Mouse (Mus musculus): ENCODE data around the gene Nudt8.
"Not testable (repeated sequence)": the region's sequence is repeated elsewhere in the genome, so short reads cannot be mapped to it uniquely, and the experiment has no call there.

Nudt8 gene

DNA sequence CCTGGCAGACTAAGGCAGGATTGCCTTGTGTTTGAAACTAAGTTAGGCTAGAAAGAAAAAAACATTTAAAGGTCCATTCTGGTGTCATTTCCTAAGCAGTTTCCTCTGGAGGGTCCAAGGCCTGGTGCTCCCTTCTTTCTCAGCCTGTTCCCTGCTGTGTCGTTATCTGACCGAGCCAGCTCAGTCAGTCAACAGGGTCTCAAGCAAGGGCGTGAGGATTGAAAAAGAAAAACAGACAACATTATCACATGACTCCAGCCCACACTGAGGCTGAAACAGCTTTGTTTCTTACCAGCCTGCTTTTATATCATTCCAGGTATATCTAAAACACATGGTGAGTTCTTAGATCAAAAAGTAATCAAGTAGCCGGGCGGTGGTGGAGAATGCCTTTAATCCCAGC, 15.3 kb downstream of the Nudt8 start:
- no peak for DNase-seq (ENCODE audit: low spot score)

DNA sequence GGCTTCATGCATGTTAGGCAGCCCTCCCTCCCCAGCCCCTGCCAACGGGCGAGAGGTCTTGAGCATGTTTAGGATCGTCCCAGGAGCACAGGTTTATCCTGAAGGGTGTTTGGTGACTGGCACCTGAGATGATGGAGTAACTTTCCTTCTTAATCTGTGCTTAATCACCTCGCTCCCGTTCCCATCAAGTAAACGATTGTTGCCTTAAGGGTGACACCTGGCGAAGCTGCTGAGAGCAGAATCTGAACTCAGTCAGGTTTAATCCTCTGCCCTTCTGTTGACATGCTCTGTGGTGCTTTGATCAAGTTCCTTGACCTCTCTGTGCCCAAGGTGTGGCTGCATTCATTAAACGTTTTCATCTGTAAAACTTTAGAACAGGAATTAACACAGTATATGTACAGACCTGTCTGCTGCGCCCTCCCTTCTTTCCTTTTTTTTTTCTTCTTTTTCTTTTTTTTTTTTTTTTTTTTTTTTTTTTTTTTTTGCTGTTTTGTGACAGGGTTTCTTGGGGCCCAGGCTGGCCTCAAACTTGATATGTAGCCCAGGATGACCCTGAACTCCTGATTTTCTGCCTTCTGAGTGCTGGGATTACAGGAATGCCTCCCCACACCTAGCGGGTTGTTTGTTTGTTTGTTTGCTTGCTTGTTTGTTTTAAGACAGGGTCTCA, 17.7 kb downstream of the Nudt8 start:
- no peak for DNase-seq (ENCODE audit: low spot score)

DNA sequence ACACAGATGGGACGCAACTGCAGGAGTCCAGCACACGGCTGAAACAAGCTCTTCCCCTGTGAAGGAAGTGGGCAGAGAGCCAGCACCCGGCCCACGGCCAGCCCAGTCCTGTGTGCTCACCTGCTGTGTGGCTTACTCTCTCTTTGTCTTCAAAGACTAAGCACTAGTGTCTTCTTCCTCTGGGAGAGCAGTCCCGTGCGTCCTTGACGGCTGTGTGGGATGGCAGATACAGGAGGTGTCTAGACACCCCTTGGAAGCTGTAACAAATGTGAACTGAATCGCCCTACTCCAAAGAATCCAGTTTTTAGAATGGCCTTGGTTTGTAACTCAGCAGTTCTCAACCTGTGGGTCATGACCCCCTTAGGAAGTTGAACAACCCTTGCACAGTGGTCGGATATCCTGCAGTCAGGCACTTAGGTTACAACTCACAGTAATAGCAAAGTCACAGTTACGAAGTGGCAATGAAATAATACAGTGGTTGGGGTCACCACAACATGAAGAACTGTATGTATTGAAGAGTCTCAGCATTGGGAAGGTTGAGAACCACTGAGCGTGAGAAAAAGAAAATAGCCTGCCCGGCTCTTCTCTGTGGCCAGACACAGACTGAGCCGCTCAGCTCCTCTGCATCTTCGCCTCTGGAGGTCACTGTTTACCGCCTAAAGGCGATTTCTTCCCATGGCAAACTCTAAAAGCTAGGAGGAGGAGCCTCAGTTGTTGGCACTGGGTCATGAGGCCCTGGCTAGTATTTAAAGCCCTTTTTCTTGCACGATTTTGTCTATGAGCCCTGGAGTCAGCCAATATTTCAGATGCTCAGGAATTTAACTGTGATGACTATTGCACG, 18.6 kb downstream of the Nudt8 start:
- peak; percentile 77 for DNase-seq (ENCODE audit: low spot score)

DNA sequence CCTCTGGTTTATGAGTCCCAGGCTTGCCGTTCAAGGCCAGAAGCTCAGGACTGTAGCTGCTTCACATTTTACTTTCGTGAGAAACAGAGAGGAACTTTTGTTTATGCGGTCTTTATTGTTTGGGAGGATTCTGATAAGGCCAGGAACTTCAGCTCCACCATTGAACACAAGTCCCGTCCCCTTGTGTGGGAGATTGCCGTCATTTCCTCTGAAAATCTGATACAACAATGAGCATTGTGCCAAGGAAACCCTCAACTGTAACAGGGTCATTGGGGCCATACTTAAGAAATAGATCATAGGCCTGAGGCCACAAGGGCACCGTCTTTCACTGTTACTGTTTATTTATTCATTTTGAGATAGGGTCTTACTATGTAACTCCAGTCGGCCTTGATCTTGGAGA, 22.8 kb downstream of the Nudt8 start:
- no peak for DNase-seq (ENCODE audit: low spot score)

DNA sequence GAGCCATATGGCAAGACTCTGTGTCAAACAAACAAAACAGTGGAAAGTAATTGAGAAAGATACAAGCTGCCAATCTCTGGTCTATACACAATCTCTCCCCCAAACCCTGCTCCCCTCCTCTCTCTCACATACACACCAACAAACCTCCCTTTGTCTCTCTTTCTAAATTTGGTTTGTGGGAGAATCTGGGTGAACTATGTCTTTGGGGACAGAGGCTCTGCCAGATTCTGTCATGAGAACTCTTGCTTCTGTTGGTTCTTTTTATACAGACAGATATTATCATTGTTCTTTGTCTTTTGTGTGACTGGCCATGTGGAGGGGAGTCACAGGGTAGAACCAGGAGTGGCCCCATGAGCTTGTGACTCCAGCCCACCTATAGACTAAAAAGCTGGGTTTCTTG, 27.2 kb downstream of the Nudt8 start:
- DNase-seq (ENCODE audit: low spot score) = no peak

DNA sequence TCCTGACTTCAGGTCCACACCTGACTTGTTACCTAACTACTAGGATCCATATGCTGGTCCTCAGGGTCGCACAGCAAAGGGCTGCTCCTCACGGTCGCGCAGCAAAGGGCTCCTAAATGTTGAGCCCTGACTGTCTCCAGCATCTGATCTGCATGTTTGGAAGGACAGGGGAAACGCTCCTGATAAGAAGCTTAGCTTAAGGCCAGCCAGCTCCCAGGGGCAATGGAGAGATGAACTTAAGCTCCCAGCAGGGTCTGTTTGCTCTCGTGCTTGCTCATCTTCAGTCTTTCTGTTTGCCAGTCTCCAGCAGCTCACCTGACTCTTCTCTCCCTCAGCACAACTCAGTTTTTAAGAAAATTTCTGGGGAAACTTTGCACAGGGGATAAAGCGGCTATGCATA, 32.3 kb downstream of the Nudt8 start:
- DNase-seq (ENCODE audit: low spot score) = no peak

DNA sequence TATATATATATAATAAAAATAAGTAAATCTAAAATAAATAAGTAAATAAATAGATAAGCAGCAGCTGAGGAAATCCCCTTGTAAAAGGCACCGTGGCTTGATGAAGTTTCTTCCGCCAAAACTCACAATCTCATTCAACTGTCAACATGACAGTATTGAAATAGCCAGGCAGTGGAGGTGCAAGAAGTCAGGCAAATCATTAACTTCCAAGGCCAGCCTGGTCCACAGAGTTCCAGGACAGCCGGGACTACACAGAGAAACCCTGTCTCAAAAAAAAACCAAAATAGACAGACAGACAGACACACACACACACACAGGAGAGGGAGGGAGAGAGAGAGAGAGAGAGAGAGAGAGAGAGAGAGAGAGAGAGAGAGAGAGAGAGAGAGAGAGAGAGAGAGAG, 32.9 kb downstream of the Nudt8 start:
- no peak for DNase-seq (ENCODE audit: low spot score)

DNA sequence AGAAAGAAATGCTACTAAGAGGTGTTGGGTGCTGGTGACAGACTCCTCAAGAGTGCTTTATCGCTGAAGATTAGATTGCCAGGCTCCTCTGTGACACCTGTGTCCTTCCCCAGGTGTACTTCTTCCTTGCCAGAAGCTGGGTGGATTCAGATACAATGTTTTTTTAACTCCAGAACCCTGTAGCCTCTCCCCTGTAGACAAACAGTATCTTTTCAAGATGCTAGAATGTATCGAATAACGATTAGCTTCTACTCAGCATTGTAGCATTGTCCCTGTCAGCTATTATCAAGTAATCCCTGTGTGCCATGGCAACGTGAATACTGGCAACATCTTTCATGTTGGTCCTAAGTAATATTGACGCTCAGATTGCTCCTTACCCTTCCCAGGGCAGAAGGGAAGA, 33.4 kb downstream of the Nudt8 start:
- DNase-seq (ENCODE audit: low spot score) = no peak

DNA sequence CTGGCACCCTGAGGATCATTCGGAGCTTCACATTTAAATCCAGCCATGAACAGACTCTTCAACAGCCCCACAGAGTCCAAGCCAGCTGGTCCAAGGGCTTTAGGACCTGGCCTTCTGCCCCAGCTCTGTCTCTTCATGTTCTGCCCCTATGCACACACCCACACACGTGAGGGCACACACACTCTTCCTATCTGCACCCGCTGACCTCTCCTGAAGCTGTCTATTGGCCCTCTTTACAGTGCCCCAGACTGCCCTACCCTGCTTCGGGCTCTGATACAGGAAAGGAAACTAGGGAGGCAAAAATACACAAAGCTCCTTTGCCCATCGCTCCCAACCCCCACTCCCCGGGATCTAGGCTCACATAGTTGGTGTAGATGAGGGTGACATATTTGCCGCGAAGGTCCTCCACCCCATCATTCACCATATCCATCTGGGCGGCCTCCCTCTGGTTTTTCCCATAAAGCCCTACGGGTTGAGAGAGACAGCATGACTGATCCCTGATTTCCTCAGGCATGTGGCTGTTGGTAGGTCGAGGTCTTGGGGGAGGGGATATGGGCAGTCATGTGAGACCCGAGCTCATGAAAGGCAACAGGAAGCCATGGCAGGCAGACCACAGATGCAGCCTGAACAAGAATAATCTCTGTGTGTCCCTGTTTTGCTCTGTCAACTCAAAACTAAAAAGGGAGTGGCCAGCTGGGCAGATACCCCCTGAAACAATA, 36.1 kb downstream of the Nudt8 start:
- no peak for DNase-seq (ENCODE audit: low spot score)

DNA sequence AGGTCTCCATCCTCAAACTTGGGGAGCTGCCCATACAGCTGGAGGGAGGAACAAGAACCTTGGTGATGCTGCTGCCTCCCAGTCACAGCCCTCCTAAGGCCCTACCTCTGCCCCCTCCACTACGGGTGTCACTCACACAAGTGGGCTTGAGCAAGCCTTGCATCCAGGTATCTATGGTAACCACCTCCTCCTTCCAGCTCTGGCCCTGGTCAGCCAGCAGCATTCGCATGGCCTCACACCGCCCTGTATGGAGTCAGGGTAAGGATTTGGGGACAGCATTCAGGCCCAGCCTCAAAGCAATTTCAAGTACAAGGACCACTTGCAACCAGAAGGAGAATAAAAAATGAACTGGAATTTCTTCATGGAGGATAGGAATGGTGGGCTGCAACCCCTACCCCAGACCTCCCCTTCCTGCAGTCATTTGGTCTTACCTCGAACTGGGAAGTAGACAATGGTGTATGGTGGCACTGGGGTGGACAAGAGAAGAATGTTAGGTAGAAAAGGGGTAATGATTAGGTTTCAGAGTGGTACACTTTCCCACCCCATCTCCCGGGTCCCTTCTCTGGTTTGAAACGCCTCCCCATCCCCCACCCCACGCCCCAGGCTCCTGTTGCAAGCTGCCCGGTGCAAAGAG, 36.9 kb downstream of the Nudt8 start:
- not testable (repeated sequence) for DNase-seq (ENCODE audit: low spot score)

DNA sequence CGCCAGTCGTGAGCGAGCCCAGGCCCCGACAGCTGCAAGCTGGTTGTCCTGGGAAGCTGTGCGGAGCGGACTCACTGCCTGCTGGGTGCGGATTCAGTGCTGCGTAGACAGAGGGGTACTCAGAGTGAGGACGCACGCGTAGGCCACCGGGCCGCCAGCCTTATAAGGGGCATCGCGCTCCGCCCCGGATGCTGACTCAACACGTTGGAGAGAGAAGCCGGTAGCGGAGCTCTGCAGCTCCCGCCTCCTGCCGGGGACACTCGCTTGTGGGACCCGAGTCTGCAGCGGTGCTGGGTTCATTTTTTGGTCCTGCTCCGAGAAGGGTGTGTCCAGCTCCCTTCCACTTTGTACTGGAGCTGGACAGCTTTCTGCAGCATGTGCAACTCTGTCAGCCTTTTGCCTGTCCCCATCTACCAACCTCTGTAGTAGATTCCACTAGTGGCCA, 37.4 kb downstream of the Nudt8 start, which contains the start of gene Gstp1:
Gene Gstp1, minus strand, starts transcription at position 198 of the 445 bp plus-strand sequence.
- DNase-seq (ENCODE audit: low spot score) = peak; percentile 77

DNA sequence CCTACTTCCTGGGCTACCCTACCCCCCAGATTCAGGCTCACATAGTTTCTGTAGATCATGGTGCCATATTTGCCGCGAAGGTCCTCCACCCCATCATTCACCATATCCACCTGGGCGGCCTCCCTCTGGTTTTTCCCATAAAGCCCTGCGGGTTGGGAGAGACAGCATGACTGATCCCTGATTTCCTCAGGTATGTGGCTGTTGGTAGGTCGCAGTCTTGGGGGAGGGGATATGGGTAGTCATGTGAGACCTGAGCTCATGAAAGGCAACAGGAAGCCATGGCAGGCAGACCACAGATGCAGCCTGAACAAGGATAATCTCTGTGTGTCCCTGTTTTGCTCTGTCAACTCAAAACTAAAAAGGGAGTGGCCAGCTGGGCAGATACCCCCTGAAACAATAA, 40.6 kb downstream of the Nudt8 start:
- not testable (repeated sequence) for DNase-seq (ENCODE audit: low spot score)

DNA sequence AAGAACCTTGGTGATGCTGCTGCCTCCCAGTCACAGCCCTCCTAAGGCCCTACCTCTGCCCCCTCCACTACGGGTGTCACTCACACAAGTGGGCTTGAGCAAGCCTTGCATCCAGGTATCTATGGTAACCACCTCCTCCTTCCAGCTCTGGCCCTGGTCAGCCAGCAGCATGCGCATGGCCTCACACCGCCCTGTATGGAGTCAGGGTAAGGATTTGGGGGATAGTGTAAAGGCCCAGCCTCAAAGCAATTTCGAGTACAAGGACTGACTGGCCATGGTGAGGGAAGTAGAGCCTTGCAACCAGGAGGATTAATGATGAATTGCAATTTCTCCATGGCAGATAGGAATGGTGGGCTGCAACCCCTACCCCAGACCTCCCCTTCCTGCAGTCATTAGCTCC, 41.1 kb downstream of the Nudt8 start:
- DNase-seq (ENCODE audit: low spot score) = not testable (repeated sequence)

DNA sequence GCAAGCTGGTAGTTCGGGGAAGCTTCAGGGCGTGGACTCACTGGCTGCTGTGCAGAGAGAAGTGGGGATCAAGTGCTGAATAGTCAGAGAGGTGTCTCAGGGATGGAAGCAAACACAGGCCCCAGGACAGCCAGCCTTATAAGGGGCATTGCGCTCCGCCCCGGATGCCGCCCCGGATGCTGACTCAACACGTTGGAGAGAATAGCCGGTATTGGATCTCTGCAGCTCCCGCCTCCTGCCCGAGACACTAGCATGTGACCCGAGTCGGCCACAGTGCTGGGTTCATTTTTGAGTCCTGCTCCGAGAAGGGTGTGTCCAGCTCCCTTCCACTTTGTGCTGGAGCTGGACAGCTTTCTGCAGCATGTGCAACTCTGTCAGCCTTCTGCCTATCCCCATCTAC, 41.7 kb downstream of the Nudt8 start:
- no peak for DNase-seq (ENCODE audit: low spot score)

DNA sequence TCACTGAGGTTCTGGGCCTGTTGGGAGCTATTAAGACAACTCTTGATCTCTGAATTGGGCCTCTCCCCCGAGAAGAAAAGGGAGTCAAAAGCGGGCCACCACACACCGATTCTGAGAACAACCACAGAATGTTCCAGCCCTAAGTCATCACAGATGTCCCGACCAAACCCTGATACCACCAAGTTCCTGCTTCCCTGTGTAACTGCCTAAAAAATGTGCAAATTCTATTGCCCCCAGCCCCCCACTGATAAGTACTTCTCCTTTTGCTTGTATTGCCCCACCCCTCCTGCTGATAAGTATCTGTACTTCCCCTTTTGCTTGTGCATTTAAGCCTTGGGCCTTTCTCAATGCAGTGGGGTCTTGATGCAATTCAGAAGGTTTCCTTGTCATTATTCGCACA, 43.7 kb downstream of the Nudt8 start:
- DNase-seq (ENCODE audit: low spot score) = not testable (repeated sequence)

DNA sequence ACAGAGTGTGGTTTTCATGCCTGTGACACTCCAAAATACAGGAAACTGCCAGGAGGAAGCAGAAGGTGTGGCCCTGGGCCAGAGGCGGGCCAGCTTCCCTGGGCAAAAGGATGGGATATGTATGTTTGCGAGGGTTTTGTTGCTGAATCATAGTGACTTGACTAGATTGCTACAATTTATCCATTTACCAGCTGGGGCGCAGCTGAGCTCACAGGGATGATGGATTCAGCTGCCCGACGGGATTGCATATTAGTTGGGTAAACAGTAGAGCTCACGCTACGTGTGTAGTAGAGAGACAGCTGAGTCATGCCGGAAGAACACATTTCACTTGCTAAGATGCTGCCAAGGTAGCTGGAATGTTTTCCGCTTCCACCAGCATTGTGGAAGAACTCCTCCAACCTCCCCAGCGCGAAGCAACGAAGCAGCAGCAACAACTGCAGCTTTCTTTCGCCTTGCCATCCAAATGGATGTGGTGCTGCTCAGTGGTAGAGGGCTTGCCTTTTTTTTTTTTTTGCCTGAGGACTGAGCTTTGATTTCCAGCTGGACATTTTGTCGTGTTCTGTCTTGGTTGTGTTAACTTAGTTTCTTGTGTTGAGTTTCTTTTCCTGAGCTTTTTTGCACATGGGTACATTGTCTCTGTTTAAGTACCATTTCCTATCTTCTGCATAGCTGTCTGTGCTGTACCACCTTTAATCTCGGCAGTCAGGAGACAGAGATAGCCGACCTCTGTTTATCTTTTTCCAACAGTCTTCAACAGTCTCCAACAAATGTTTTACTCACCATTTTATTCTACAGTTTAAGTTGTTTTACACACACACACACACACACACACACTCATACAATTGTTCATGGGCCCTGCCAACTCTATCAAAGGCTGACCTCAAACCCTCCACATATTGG, 45.8 kb downstream of the Nudt8 start, which contains the start of gene Gstp2:
Gene Gstp2, minus strand, starts transcription at position 58 of the 900 bp plus-strand sequence.
- DNase-seq (ENCODE audit: low spot score) = peak; percentile 62

DNA sequence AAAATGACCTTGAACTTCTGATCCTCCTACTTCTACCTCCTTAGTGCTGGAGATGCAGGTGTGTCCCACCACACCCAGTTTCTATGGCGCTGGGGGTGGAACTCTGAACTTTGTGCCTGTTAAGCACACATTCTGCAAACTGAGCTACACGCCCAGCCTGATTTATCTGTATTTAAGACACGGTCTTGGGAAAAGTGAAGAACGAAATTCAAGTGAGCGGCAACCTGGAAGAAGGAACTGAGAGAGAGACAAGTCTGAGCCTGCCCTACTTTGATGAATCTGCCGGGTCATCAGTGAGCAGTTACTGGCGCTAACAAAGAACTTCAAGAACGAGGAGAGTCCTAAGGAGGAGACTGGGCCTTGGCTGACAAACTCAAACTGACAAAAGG, 46.5 kb downstream of the Nudt8 start:
- DNase-seq (ENCODE audit: low spot score) = no peak

DNA sequence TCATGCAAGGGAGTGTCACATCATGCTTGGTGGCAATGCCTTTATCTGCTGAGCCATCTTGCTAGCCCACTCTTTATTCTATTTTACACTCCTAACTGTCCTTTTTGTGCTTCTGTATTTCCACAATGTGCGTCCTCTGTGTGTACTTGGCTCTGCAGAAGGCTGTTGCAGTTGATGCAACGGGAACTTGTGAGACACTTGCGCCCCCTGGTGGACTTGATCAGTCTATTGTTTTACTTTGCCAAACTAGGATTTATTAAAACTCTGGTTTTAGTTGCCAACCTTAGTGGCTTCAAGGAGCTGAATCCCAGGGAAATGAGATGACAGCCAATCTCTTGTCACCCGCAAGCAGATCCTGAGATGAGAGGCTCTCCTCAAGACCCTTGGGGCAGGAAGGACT, 47.5 kb downstream of the Nudt8 start:
- peak; percentile 73 for DNase-seq (ENCODE audit: low spot score)

DNA sequence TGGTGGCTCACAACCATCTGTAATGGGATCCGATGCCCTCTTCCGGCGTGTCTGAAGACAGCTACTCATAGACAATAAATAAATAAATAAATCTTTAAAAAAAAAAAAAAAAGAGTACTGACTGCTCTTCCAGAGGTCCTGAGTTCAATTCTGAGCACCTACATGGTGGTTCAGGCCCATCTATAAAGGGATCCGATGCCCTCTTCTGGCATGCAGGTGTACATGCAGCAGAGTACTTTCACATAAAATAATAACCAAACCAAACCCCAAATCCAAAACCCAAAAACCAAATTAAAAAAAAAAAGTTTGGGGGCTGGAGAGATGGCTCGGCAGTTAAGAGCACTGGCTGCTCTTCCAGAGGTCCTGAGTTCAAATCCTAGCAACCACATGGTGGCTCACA, 48.7 kb downstream of the Nudt8 start:
- not testable (repeated sequence) for DNase-seq (ENCODE audit: low spot score)

DNA sequence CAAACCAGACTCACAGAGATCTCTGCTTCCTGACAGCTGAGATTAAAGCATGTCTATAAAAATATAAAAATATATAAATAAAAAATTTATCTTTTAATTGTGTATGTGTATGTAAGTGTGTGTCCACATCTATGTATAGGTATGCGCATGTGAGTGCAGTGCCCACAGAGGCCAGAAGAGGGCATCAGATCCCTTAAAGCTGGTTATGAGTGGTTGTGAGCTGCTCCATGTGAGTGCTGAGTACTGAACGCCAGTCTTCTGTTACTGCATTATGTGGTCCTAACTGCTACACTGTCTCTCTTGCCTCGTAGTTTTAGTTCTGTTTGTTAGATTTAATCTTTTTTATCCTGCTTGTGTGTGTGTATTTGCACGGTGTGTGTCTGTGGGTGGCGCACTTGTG, 50.6 kb downstream of the Nudt8 start:
- no peak for DNase-seq (ENCODE audit: low spot score)
